Mouse (Mus musculus): ENCODE data around the gene Gm7168. TPM values are rescaled to one million over a fixed set of nuclear protein-coding genes. Genes with fewer than 3 reads are reported as not detected.
"Not testable (repeated sequence)": the region's sequence is repeated elsewhere in the genome, so short reads cannot be mapped to it uniquely, and the experiment has no call there.

The Gm7168 gene
- polyA plus RNA-seq, 1 experiment, result not detected

- 65% methylated on average over 1 of the region's 2 CpGs for WGBS
- not testable (repeated sequence) for DNase-seq (ENCODE audit: low read depth, low spot score)
Observed at GRCm38 (mm10) chr17:13969917-13970316, 21.7 kb downstream of the Gm7168 start.

GRCm38 (mm10) chr17:13970796-13971195 is 22.6 kb downstream of the Gm7168 start:
- DNase-seq (ENCODE audit: low read depth, low spot score), result not testable (repeated sequence)
- WGBS, result 76% methylated on average over 5 of the region's 5 CpGs

GRCm38 (mm10) chr17:13987690-13988089 is 39.5 kb downstream of the Gm7168 start:
- WGBS, result 86% methylated on average over 1 of the region's 1 CpGs
- DNase-seq (ENCODE audit: low read depth, low spot score), result no peak

- not testable (repeated sequence) for DNase-seq (ENCODE audit: low read depth, low spot score)
- 38% methylated on average over 2 of the region's 2 CpGs for WGBS
Observed at GRCm38 (mm10) chr17:13993425-13993824, 45.3 kb downstream of the Gm7168 start.

Other genes starting within 250 kb of the Gm7168 start
- gene Afdn, start 187.8 kb upstream of the Gm7168 start, polyA plus RNA-seq (2012; rRNA removed), result 30.2 and 52.0 TPM in 2 replicates
- gene Tcte2, start 186.5 kb upstream of the Gm7168 start, polyA plus RNA-seq (2012; rRNA removed), result 1.3 and 1.5 TPM in 2 replicates
- gene Gm7356, start 55.3 kb downstream of the Gm7168 start, polyA plus RNA-seq (2012; rRNA removed), result not detected in 2 replicates
- gene Gm7358, start 111.2 kb downstream of the Gm7168 start, polyA plus RNA-seq (2012; rRNA removed), result not detected in 2 replicates